Mouse (Mus musculus) forebrain, embryonic 14.5 days (tissue): Measurements from ENCODE around the gene Ctcfl. TPM values are rescaled to one million over a fixed set of nuclear protein-coding genes. Genes with fewer than 3 reads are reported as not detected.
A peak's percentile ranks its signal among the peaks of the same experiment; 100 is the strongest.

Experiments
- ATAC-seq: fragments of 200-750 bp; cut with Nextera tagmentation; 2 replicates; pipeline ENCODE4 v1.8.0; 2017; ENCODE audit warnings: mild to moderate bottlenecking, moderate library complexity
- DNase-seq: peaks from one replicate; pipeline ENCODE4 v3.0.0-alpha.2; 2015; ENCODE audit warnings: low spot score
- H3K27ac ChIP-seq: fragments of 300-500 bp; sonication (generic); 2 replicates; pipeline ENCODE4 v1.5.1; 2014; ENCODE audit warnings: low read depth, mild to moderate bottlenecking, control low read depth, low read length, moderate library complexity
- H3K27me3 ChIP-seq: fragments of 300-500 bp; sonication (generic); replicated peaks from 2 replicates; pipeline ENCODE4 v1.6.1; 2014; ENCODE audit warnings: low read length, control low read depth, mixed read lengths; ENCODE audit not compliant: control insufficient read depth, insufficient read depth
- H3K36me3 ChIP-seq: fragments of 300-500 bp; sonication (generic); 2 replicates; pipeline ENCODE4 v1.6.1; 2014; ENCODE audit warnings: low read length, control low read depth; ENCODE audit not compliant: control insufficient read depth, insufficient read depth
- H3K4me1 ChIP-seq: fragments of 300-500 bp; sonication (generic); 2 replicates; pipeline ENCODE4 v1.6.1; 2014; ENCODE audit warnings: antibody characterized with exemption, low read length, control low read depth; ENCODE audit not compliant: control insufficient read depth, insufficient read depth
- H3K4me2 ChIP-seq: fragments of 300-500 bp; sonication (generic); 2 replicates; pipeline ENCODE4 v1.6.1; 2014; ENCODE audit warnings: mild to moderate bottlenecking, control low read depth, low read length
- H3K4me3 ChIP-seq: fragments of 300-500 bp; sonication (generic); 2 replicates; pipeline ENCODE4 v1.5.1; 2014; ENCODE audit warnings: low read depth, low read length, control low read depth
- H3K9ac ChIP-seq: fragments of 300-500 bp; sonication (generic); 2 replicates; pipeline ENCODE4 v1.6.1; 2014; ENCODE audit warnings: mild to moderate bottlenecking, low read length, control low read depth, moderate library complexity
- H3K9me3 ChIP-seq: fragments of 300-500 bp; sonication (generic); replicated peaks from 2 replicates; pipeline ENCODE4 v1.6.1; 2016; ENCODE audit warnings: low read length, control low read depth, mixed read lengths; ENCODE audit not compliant: control insufficient read depth
- WGBS: fragments of 180-500 bp; shearing (Covaris S2); extraction: QIAGEN DNeasy Blood & Tissue Kit; methylation state at CpG from one replicate; pipeline ENCODE4 v1.1.7; 2014; 5-methylcytosine and 5-hydroxymethylcytosine counted together
- polyA plus RNA-seq: library from polyadenylated mRNA; unstranded; fragments of >200 nt; fragmentation: Nextera tagmentation; extraction: Ambion mirVana; gene quantifications from 2 replicates; pipeline ENCODE4 v1.2.1, GENCODE M21; 2014

The Ctcfl gene
- polyA plus RNA-seq, 1 experiment from 2014 or later = not detected

GRCm38 (mm10) chr2:173082706-173083105, 36.6 kb downstream of the Ctcfl start:
- no peak overlapping the region for H3K27ac ChIP-seq
- H3K36me3 ChIP-seq = no peaks in the 10 kb centered on the region
- no peaks in the 10 kb centered on the region for H3K27me3 ChIP-seq
- 94% methylated on average over 3 of the region's 3 CpGs for WGBS
- ATAC-seq (no peak), DNase-seq (no peak)
- no peak overlapping the region for H3K9ac ChIP-seq
- no peak overlapping the region for H3K4me3 ChIP-seq
- no peaks in the 10 kb centered on the region for H3K4me1 ChIP-seq
- H3K9me3 ChIP-seq = no peaks in the 10 kb centered on the region
- H3K4me2 ChIP-seq = no peak overlapping the region

GRCm38 (mm10) chr2:173080785-173081241, 38.5 kb downstream of the Ctcfl start:
- Histone ChIP-seq H3K9ac (no peak overlapping the region), H3K9me3 (no peaks in the 10 kb centered on the region), H3K4me1 (no peaks in the 10 kb centered on the region), H3K36me3 (no peaks in the 10 kb centered on the region), H3K4me2 (no peak overlapping the region), H3K27ac (no peak overlapping the region), H3K27me3 (no peaks in the 10 kb centered on the region), H3K4me3 (no peak overlapping the region)
- WGBS = 33% methylated on average over 10 of the region's 10 CpGs
- DNase-seq (peak; percentile 77), ATAC-seq (peak; percentile 48; the same call in 1 of the 2 replicates)

GRCm38 (mm10) chr2:173079766-173080549, 39.4 kb downstream of the Ctcfl start:
- Histone ChIP-seq H3K4me3 (no peak overlapping the region), H3K27ac (no peak overlapping the region), H3K36me3 (no peaks in the 10 kb centered on the region), H3K9ac (no peak overlapping the region), H3K27me3 (no peaks in the 10 kb centered on the region), H3K4me1 (no peaks in the 10 kb centered on the region), H3K4me2 (no peak overlapping the region), H3K9me3 (no peaks in the 10 kb centered on the region)
- DNase-seq (no peak), ATAC-seq (no peak)
- WGBS = 62% methylated on average over 10 of the region's 10 CpGs

- WGBS = 87% methylated on average over 9 of the region's 9 CpGs
- Histone ChIP-seq H3K9ac (no peak overlapping the region), H3K36me3 (no peaks in the 10 kb centered on the region), H3K27me3 (no peaks in the 10 kb centered on the region), H3K27ac (no peak overlapping the region), H3K4me3 (no peak overlapping the region), H3K4me1 (no peaks in the 10 kb centered on the region), H3K4me2 (no peak overlapping the region), H3K9me3 (no peaks in the 10 kb centered on the region)
- ATAC-seq = no peak
- no peak for DNase-seq
These were observed 42.4 kb downstream of the Ctcfl start for GRCm38 (mm10) chr2:173076921-173077320.

GRCm38 (mm10) chr2:173073666-173074065, 45.7 kb downstream of the Ctcfl start:
- no peaks in the 10 kb centered on the region for H3K27me3 ChIP-seq
- no peak for ATAC-seq
- no peak overlapping the region for H3K9ac ChIP-seq
- 75% methylated on average over 5 of the region's 5 CpGs for WGBS
- no peak overlapping the region for H3K4me2 ChIP-seq
- H3K27ac ChIP-seq = no peak overlapping the region
- no peak overlapping the region for H3K4me3 ChIP-seq
- no peak for DNase-seq
- H3K9me3 ChIP-seq = no peaks in the 10 kb centered on the region
- H3K4me1 ChIP-seq = no peaks in the 10 kb centered on the region
- no peaks in the 10 kb centered on the region for H3K36me3 ChIP-seq

GRCm38 (mm10) chr2:173072948-173073347, 46.4 kb downstream of the Ctcfl start:
- no peaks in the 10 kb centered on the region for H3K36me3 ChIP-seq
- H3K27me3 ChIP-seq = no peaks in the 10 kb centered on the region
- WGBS = 96% methylated on average over 7 of the region's 7 CpGs
- H3K9me3 ChIP-seq = no peaks in the 10 kb centered on the region
- H3K9ac ChIP-seq = no peak overlapping the region
- H3K27ac ChIP-seq = no peak overlapping the region
- DNase-seq (no peak), ATAC-seq (no peak)
- H3K4me2 ChIP-seq = no peak overlapping the region
- no peak overlapping the region for H3K4me3 ChIP-seq
- H3K4me1 ChIP-seq = no peaks in the 10 kb centered on the region

- Histone ChIP-seq H3K4me1 (no peaks in the 10 kb centered on the region), H3K27me3 (no peaks in the 10 kb centered on the region), H3K9ac (no peak overlapping the region), H3K36me3 (no peaks in the 10 kb centered on the region), H3K4me2 (no peak overlapping the region), H3K27ac (no peak overlapping the region), H3K9me3 (no peaks in the 10 kb centered on the region), H3K4me3 (no peak overlapping the region)
- ATAC-seq = no peak
- 84% methylated on average over 2 of the region's 2 CpGs for WGBS
- DNase-seq = no peak
These were observed 54.5 kb downstream of the Ctcfl start for GRCm38 (mm10) chr2:173064864-173065263.

GRCm38 (mm10) chr2:173063219-173063618, 56.1 kb downstream of the Ctcfl start:
- Histone ChIP-seq H3K4me1 (no peaks in the 10 kb centered on the region), H3K4me3 (no peak overlapping the region), H3K27ac (no peak overlapping the region), H3K27me3 (no peaks in the 10 kb centered on the region), H3K36me3 (no peaks in the 10 kb centered on the region), H3K9ac (no peak overlapping the region), H3K9me3 (no peaks in the 10 kb centered on the region), H3K4me2 (no peak overlapping the region)
- no CpG with 5 or more reads among the region's 1 CpGs for WGBS
- no peak for DNase-seq
- no peak for ATAC-seq
